Mouse (Mus musculus): ENCODE data around the gene Men1. TPM values are rescaled to one million over a fixed set of nuclear protein-coding genes. Genes with fewer than 3 reads are reported as not detected.
A peak's percentile ranks its signal among the peaks of the same experiment; 100 is the strongest.

The Men1 gene
- polyA plus RNA-seq, 1 experiment from 2014 or later: 81.7 TPM

DNA sequence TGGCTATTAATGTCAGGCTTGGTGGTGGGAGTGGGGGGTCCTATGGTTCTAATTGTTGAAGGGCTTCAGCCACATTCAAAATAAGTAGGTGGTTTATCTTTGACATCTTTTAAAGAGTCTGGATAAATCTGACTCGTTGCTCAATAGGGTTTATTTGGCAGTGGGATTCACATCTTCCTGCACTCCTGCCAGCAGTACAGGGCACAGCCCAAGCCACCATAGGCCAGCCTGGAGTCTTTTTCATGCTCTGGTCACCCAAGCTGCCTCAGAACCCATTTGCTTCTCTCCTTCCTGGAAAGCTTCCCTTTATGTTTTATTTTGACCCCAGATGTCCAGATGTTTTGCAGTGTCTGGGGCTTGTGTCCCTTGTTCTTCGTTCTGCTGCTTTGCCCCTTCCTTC is 41.9 kb downstream of the Men1 start:
- Histone ChIP-seq H3K4me3 (no peak overlapping the region), H3K27ac (no peak overlapping the region), H3K4me1 (no peaks in the 10 kb centered on the region), H3K9me3 (no peaks in the 10 kb centered on the region), H3K9ac (no peak overlapping the region), H3K36me3 (peaks cover 81% of the 10 kb centered on the region), H3K27me3 (no peaks in the 10 kb centered on the region), H3K4me2 (no peak overlapping the region)
- WGBS: 84% methylated on average over 2 of the region's 2 CpGs
- ATAC-seq (ENCODE audit: insufficient number of reproducible peaks, low FRiP score, low TSS enrichment, low read depth): no peak

DNA sequence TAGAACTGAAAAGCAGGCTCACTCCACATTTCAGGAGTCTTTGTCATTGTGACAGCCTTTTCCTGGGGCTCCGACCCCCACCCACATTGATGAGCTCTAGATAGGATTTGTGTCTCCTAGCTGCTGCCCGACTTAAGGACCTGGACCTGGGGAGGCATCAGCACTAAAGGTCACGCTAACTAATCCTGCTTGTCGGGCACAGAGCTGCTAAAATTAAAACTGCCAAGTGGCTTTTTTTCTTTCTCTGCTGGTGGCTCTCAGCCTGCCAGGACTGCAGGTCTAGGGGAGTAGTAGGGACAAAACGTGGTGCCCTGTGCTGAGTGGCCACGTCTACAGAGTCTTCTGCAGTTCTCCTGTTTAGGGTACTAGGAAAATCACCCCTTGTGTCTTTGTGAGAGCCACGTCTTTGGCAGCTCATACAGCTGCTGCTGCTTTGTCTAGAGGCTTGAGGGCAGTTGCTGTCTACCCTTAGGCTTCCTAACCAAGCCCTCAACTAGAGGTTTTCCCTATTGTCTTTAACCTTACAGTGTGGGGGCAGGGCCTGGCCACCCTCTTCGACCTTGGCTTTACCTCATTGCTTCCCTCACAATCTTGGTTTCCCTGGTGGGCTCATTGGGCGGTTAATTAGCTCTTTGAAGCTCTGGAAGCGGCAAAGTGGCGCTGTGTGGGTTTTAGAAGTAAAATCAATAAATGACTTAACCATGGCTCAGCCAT is 42.7 kb downstream of the Men1 start:
- H3K9ac ChIP-seq: no peak overlapping the region
- H3K36me3 ChIP-seq: peaks cover 73% of the 10 kb centered on the region
- no peak for ATAC-seq (ENCODE audit: insufficient number of reproducible peaks, low FRiP score, low TSS enrichment, low read depth)
- H3K4me3 ChIP-seq: no peak overlapping the region
- H3K4me1 ChIP-seq: no peaks in the 10 kb centered on the region
- no peak overlapping the region for H3K27ac ChIP-seq
- H3K4me2 ChIP-seq: no peak overlapping the region
- H3K9me3 ChIP-seq: no peaks in the 10 kb centered on the region
- 81% methylated on average over 11 of the region's 11 CpGs for WGBS
- H3K27me3 ChIP-seq: no peaks in the 10 kb centered on the region

DNA sequence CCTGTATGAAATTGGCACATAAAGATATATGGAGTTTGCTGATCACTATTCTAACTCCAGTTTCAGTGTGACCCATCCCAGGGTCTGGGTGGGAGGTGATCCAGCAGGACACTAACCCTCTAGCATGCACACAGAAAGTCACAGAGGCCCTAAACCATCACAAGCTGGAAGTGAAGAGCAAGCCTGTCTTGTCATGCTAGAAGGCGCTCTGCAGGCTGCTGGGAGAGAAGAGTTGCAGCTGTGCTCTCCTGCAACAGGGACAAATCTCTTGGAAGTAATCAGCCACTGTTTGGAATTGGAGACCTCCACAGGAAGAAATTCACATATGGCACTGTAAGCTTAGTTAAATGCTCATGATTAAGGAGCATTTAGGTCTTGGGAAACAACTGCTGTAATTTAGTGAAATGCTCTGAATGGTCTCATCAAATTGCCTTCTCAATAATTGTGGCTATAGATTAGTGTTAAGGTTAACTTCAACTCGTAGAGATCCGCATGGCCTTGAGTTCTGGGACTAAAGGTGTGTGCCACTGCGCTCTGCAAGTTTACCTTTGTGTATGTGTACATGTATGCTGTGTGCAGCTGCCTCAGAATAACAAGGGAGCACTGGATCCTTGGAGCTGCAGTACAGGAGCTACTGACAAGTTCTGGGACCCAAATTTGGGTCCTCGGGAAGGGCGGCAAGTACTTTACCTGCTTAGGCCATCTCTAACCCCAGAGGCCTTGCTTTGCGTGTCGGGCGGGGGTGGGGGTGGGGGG is 45.8 kb downstream of the Men1 start:
- Histone ChIP-seq H3K27ac (no peak overlapping the region), H3K4me2 (no peak overlapping the region), H3K27me3 (no peaks in the 10 kb centered on the region), H3K4me1 (peaks cover 21% of the 10 kb centered on the region), H3K9me3 (no peaks in the 10 kb centered on the region), H3K9ac (no peak overlapping the region), H3K36me3 (peaks cover 42% of the 10 kb centered on the region), H3K4me3 (no peak overlapping the region)
- 92% methylated on average over 9 of the region's 9 CpGs for WGBS
- ATAC-seq (ENCODE audit: insufficient number of reproducible peaks, low FRiP score, low TSS enrichment, low read depth): no peak

DNA sequence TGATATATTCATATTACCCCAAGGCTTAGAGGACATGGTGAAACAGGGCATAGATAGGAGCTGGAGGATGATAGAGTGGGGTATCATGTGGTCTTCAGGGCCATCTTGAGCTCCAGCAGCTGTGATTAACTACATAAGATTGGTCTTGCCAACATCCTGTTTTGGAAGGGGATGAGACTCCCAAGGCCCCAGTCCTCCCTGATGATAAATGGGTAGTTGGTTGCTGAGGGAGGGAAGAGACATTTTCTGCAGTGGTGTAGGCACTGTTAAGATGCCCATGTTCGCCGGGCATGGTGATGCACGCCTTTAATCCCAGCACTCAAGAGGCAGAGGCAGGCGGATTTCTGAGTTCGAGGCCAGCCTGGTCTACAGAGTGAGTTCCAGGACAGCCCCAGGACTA is 46.5 kb downstream of the Men1 start:
- Histone ChIP-seq H3K4me1 (peaks cover 21% of the 10 kb centered on the region), H3K9ac (no peak overlapping the region), H3K27me3 (no peaks in the 10 kb centered on the region), H3K9me3 (no peaks in the 10 kb centered on the region), H3K4me2 (no peak overlapping the region), H3K4me3 (no peak overlapping the region), H3K36me3 (peaks cover 35% of the 10 kb centered on the region), H3K27ac (no peak overlapping the region)
- WGBS: 96% methylated on average over 5 of the region's 5 CpGs
- no peak for ATAC-seq (ENCODE audit: insufficient number of reproducible peaks, low FRiP score, low TSS enrichment, low read depth)

DNA sequence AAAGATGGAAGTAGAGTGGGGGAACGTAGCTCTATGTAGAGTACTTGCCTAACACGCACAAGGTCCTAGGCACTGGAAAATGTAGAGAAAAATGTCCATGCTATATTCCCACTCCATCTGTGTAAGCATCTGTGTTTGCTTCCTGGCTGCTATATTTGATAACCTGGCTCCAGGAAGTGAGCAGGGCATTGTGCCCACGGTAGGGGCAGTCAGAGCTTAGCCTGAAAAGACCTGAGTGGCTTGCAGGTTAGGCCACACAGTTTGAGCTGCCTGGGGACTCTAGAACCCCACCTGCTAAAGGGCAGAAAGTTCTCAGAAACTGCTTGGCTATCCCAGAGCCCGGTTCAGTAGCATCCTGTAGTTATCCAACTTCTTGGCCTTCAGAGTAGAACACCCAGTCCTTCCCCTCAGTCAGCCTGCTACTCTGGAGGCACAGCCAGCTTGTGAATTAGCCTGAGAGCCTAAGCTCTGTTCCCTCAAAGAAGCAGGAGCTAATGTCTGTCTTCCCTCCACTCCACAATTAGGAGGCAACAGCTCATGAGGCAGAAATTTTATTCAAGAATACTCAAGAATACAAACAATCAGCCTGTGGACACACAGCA is 47.6 kb downstream of the Men1 start:
- no peaks in the 10 kb centered on the region for H3K27me3 ChIP-seq
- no peak overlapping the region for H3K4me2 ChIP-seq
- no peak overlapping the region for H3K9ac ChIP-seq
- H3K27ac ChIP-seq: no peak overlapping the region
- no peak overlapping the region for H3K4me3 ChIP-seq
- no peaks in the 10 kb centered on the region for H3K9me3 ChIP-seq
- WGBS: 77% methylated on average over 4 of the region's 4 CpGs
- H3K36me3 ChIP-seq: peaks cover 23% of the 10 kb centered on the region
- H3K4me1 ChIP-seq: peaks cover 21% of the 10 kb centered on the region
- ATAC-seq (ENCODE audit: insufficient number of reproducible peaks, low FRiP score, low TSS enrichment, low read depth): no peak

DNA sequence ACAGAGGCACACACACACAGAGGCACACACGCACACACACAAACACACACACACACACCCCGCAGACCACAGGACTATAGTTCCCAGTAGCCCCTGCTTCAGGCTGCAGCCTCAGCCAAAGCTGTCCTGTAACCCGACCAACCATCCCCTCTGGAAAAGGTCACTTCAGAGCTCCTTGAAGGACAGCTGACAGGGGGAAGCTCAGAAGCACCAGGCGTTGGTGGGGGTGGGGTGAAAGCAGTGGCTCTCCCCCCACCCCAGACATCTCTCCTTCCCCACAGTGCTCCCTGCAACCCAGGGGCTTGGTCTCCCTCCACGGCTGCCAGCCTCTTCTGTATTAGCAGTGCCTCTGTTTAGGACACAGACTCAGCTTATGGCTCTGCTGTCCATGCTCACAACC is 48.7 kb downstream of the Men1 start:
- peaks cover 13% of the 10 kb centered on the region; the same call in 1 of the 2 replicates for H3K36me3 ChIP-seq
- no peak for ATAC-seq (ENCODE audit: insufficient number of reproducible peaks, low FRiP score, low TSS enrichment, low read depth)
- H3K4me3 ChIP-seq: no peak overlapping the region
- no peaks in the 10 kb centered on the region for H3K27me3 ChIP-seq
- H3K9me3 ChIP-seq: no peaks in the 10 kb centered on the region
- H3K9ac ChIP-seq: no peak overlapping the region
- WGBS: 46% methylated on average over 5 of the region's 5 CpGs
- H3K4me2 ChIP-seq: no peak overlapping the region
- H3K4me1 ChIP-seq: peaks cover 21% of the 10 kb centered on the region
- peak overlapping the region; percentile 54 for H3K27ac ChIP-seq

DNA sequence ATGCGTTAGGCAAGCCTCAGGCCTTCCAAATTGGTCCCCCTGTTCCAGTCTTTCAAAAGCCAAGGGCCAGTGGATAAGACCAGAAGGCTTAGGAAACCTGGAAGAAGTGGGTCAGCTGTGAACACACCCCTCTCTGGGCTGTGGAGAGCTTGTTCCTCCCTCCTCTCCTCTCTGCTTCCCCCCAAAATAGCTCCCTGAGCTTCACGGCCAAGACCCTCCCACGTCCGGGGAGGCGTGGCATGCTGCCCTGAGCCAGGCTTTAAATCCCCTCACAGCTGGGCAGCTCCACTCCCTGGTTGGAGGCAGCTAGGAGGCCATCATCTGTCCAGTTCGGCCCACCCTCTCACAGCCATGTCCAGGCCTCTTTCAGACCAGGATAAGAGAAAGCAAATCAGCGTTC is 49.3 kb downstream of the Men1 start, which contains the start of gene Pygm:
TSS of gene Pygm (plus strand) at position 272 of the 400 bp plus-strand sequence.
- ATAC-seq (ENCODE audit: insufficient number of reproducible peaks, low FRiP score, low TSS enrichment, low read depth): peak; percentile 40; the same call in 1 of the 2 replicates
- Histone ChIP-seq H3K9ac (0 out of 2 replicates have a peak within 1 kb of the TSS, but pooled peaks have one; percentile 1), H3K4me1 (peaks cover 21% of the 10 kb centered on the region), H3K36me3 (peaks cover 6% of the 10 kb centered on the region; the same call in 1 of the 2 replicates), H3K4me2 (no peak within 1 kb of the TSS), H3K4me3 (no peak within 1 kb of the TSS), H3K27me3 (no peaks in the 10 kb centered on the region), H3K9me3 (no peaks in the 10 kb centered on the region), H3K27ac (peak within 1 kb of the TSS; percentile 54)
- 15% methylated on average over 7 of the region's 7 CpGs for WGBS

DNA sequence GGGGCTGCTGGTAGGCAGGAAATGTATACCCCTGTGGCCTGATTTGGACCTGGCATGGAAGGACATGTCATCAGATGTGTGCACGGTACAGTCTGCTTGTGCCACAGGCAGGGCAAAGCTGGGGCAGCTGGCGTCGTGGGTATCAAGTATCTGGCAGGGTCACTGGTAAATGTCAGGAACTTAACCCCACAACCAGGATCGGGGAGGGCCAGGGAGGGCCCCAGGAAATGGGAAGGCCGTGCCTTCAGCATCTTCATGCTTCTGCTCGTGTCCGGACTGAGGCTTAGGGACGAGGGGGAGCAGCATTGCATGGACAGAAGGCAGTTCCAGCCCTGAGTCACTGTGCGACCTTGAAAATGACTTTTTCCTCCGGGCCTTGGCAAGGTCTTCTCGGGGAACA is 50.2 kb downstream of the Men1 start:
- no peak for ATAC-seq (ENCODE audit: insufficient number of reproducible peaks, low FRiP score, low TSS enrichment, low read depth)
- Histone ChIP-seq H3K9me3 (no peaks in the 10 kb centered on the region), H3K4me1 (peaks cover 30% of the 10 kb centered on the region), H3K9ac (no peak overlapping the region), H3K27me3 (no peaks in the 10 kb centered on the region), H3K27ac (no peak overlapping the region; the same call in 1 of the 2 replicates), H3K36me3 (0 out of 2 replicates have a peak, but pooled peaks cover 2% of the 10 kb centered on the region), H3K4me3 (no peak overlapping the region), H3K4me2 (no peak overlapping the region)
- WGBS: 72% methylated on average over 11 of the region's 11 CpGs

DNA sequence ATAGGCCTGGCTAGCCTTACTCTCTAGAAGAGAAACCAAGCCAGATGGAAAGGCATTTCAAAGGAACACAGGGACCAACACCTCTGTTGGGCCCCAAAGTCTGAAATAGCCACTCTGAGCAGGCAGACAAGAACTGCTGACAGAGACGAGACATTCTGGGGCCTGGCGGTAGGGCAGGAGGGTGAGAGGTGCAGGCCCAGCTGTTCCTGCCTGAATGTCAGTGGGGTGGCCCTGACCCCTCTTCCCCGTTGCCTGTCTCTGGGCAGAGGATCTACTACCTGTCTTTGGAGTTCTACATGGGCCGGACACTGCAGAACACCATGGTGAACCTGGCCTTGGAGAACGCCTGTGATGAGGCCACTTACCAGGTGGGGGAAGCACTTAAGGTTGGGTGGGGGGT is 50.6 kb downstream of the Men1 start:
- Histone ChIP-seq H3K4me1 (peaks cover 32% of the 10 kb centered on the region), H3K27ac (no peak overlapping the region), H3K4me3 (no peak overlapping the region), H3K9ac (no peak overlapping the region), H3K4me2 (no peak overlapping the region), H3K36me3 (0 out of 2 replicates have a peak, but pooled peaks cover under 1% of the 10 kb centered on the region), H3K27me3 (no peaks in the 10 kb centered on the region), H3K9me3 (no peaks in the 10 kb centered on the region)
- ATAC-seq (ENCODE audit: insufficient number of reproducible peaks, low FRiP score, low TSS enrichment, low read depth): no peak
- 77% methylated on average over 5 of the region's 5 CpGs for WGBS

DNA sequence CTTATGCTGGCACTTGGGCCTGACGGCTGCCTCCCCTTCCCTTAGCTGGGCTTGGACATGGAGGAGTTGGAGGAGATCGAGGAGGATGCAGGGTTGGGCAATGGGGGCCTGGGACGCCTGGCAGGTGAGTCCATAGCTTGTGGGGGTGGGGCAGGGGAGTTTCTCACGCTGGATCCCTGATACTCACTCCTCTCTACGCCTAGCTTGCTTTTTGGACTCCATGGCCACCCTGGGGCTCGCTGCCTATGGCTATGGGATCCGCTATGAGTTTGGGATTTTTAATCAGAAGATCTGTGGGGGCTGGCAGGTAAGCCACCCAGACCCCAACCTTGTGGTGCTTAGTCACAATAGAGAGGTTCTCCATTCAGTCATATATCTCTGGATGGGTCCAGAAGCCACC is 51.0 kb downstream of the Men1 start:
- Histone ChIP-seq H3K9me3 (no peaks in the 10 kb centered on the region), H3K36me3 (no peaks in the 10 kb centered on the region), H3K9ac (no peak overlapping the region), H3K4me1 (peaks cover 32% of the 10 kb centered on the region), H3K27ac (no peak overlapping the region), H3K27me3 (no peaks in the 10 kb centered on the region), H3K4me2 (no peak overlapping the region), H3K4me3 (no peak overlapping the region)
- no peak for ATAC-seq (ENCODE audit: insufficient number of reproducible peaks, low FRiP score, low TSS enrichment, low read depth)
- 78% methylated on average over 7 of the region's 7 CpGs for WGBS

DNA sequence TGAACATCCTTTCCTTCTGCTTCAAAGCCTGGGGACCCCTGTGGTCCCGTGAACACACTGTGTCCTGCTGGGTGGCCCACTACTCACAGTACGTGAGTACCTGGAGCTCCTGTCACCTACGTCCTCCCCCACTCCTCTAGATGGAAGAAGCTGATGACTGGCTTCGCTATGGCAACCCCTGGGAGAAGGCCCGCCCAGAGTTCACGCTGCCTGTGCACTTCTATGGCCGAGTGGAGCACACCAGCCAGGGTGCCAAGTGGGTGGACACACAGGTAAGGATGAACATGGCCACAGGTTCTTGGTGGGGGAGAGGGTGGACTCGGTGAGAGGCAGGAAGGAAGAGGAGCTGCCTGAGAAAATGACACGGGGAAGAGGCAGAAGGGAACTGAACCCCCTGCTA is 51.5 kb downstream of the Men1 start:
- no peak overlapping the region for H3K4me2 ChIP-seq
- ATAC-seq (ENCODE audit: insufficient number of reproducible peaks, low FRiP score, low TSS enrichment, low read depth): no peak
- no peak overlapping the region for H3K4me3 ChIP-seq
- WGBS: 61% methylated on average over 9 of the region's 9 CpGs
- peaks cover 32% of the 10 kb centered on the region for H3K4me1 ChIP-seq
- no peak overlapping the region for H3K27ac ChIP-seq
- H3K9me3 ChIP-seq: no peaks in the 10 kb centered on the region
- no peak overlapping the region for H3K9ac ChIP-seq
- H3K36me3 ChIP-seq: no peaks in the 10 kb centered on the region
- H3K27me3 ChIP-seq: no peaks in the 10 kb centered on the region

DNA sequence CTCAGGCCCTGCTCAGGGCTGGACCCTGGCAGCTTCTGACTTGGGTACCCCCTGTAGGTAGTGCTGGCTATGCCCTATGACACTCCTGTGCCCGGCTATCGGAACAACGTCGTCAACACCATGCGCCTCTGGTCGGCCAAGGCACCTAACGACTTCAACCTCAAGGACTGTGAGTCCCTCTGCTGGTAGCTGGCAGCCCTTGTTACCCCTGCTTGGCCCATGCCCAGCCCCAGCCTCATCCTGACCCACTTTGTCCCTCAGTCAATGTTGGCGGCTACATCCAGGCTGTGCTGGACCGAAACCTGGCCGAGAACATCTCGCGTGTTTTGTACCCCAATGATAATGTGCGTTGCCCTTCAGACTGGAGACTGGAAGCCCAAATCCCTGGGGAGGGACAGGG is 53.2 kb downstream of the Men1 start:
- ATAC-seq (ENCODE audit: insufficient number of reproducible peaks, low FRiP score, low TSS enrichment, low read depth): no peak
- Histone ChIP-seq H3K9ac (no peak overlapping the region), H3K4me3 (no peak overlapping the region), H3K36me3 (no peaks in the 10 kb centered on the region), H3K4me2 (no peak overlapping the region), H3K4me1 (peaks cover 32% of the 10 kb centered on the region), H3K27ac (no peak overlapping the region), H3K27me3 (no peaks in the 10 kb centered on the region), H3K9me3 (no peaks in the 10 kb centered on the region)
- 81% methylated on average over 13 of the region's 13 CpGs for WGBS
